Mouse (Mus musculus): Measurements from ENCODE around the gene Lamc2. TPM values are rescaled to one million over a fixed set of nuclear protein-coding genes. Genes with fewer than 3 reads are reported as not detected.
"Not testable (repeated sequence)": the region's sequence is repeated elsewhere in the genome, so short reads cannot be mapped to it uniquely, and the experiment has no call there.

Lamc2 gene
- total RNA-seq, 2 experiments from 2014 or later: 1.4 to 2.0 TPM

GRCm38 (mm10) chr1:153097017-153097675 is 89.1 kb downstream of the Lamc2 start:
- DNase-seq (ENCODE audit: low spot score in 2 of 2): no peak

- DNase-seq (ENCODE audit: low spot score in 2 of 2): no peak
Measured at GRCm38 (mm10) chr1:153095826-153096727, 90.2 kb downstream of the Lamc2 start.

- DNase-seq (ENCODE audit: low spot score in 2 of 2): no peak
Measured at GRCm38 (mm10) chr1:153095328-153095727, 90.9 kb downstream of the Lamc2 start.

GRCm38 (mm10) chr1:153094226-153095076 is 91.8 kb downstream of the Lamc2 start:
- no peak for DNase-seq (ENCODE audit: low spot score in 2 of 2)

GRCm38 (mm10) chr1:153093581-153093980 is 92.7 kb downstream of the Lamc2 start:
- DNase-seq (ENCODE audit: low spot score in 2 of 2): no peak

- DNase-seq (ENCODE audit: low spot score in 2 of 2): no peak
Measured at GRCm38 (mm10) chr1:153093172-153093571, 93.1 kb downstream of the Lamc2 start.

- peak; percentile 69 to 83 for DNase-seq (ENCODE audit: low spot score in 2 of 2)
Measured at GRCm38 (mm10) chr1:153092237-153092975, 93.8 kb downstream of the Lamc2 start.

GRCm38 (mm10) chr1:153091438-153092236 is 94.6 kb downstream of the Lamc2 start:
- DNase-seq (ENCODE audit: low spot score in 2 of 2): no peak

- no peak for DNase-seq (ENCODE audit: low spot score in 2 of 2)
Measured at GRCm38 (mm10) chr1:153090807-153091206, 95.4 kb downstream of the Lamc2 start.

- no peak for DNase-seq (ENCODE audit: low spot score in 2 of 2)
Measured at GRCm38 (mm10) chr1:153090081-153090480, 96.2 kb downstream of the Lamc2 start.

- no peak for DNase-seq (ENCODE audit: low spot score in 2 of 2)
Measured at GRCm38 (mm10) chr1:153087771-153088170, 98.5 kb downstream of the Lamc2 start.

- no peak for DNase-seq (ENCODE audit: low spot score in 2 of 2)
Measured at GRCm38 (mm10) chr1:153085198-153085597, 101.0 kb downstream of the Lamc2 start.

GRCm38 (mm10) chr1:153084191-153084590 is 102.1 kb downstream of the Lamc2 start:
- DNase-seq (ENCODE audit: low spot score in 2 of 2): peak; percentile 34 to 57

- not testable (repeated sequence) for DNase-seq (ENCODE audit: low spot score in 2 of 2)
Measured at GRCm38 (mm10) chr1:153083233-153083632, 103.0 kb downstream of the Lamc2 start.

GRCm38 (mm10) chr1:153075955-153076354 is 110.3 kb downstream of the Lamc2 start:
- DNase-seq (ENCODE audit: low spot score in 2 of 2): no peak

- no peak for DNase-seq (ENCODE audit: low spot score in 2 of 2)
Measured at GRCm38 (mm10) chr1:153075087-153075736, 111.0 kb downstream of the Lamc2 start.

GRCm38 (mm10) chr1:153073441-153073840 is 112.8 kb downstream of the Lamc2 start:
- DNase-seq (ENCODE audit: low spot score in 2 of 2): no peak
